Mouse (Mus musculus): ENCODE measurements around the gene Fbxo31. TPM values are rescaled to one million over a fixed set of nuclear protein-coding genes. Genes with fewer than 3 reads are reported as not detected.

The Fbxo31 gene
- polyA plus RNA-seq, 1 experiment from 2014 or later: 19.6 TPM

GRCm38 (mm10) chr8:121561636-121562345 is 16.8 kb downstream of the Fbxo31 start:
- no peak overlapping the region for H3K27ac ChIP-seq
- no peak for ATAC-seq
- H3K4me2 ChIP-seq: no peak overlapping the region
- no peak overlapping the region for H3K4me3 ChIP-seq
- no peaks in the 10 kb centered on the region for H3K9me3 ChIP-seq (replicated peaks)
- peaks cover 10% of the 10 kb centered on the region; the same call in 1 of the 2 replicates for H3K4me1 ChIP-seq
- no peak overlapping the region for H3K9ac ChIP-seq
- H3K36me3 ChIP-seq: peaks cover 70% of the 10 kb centered on the region
- WGBS (ENCODE audit: insufficient replicate concordance): 82% methylated on average over 16 of the region's 16 CpGs
- no peaks in the 10 kb centered on the region for H3K27me3 ChIP-seq (replicated peaks)

DNA sequence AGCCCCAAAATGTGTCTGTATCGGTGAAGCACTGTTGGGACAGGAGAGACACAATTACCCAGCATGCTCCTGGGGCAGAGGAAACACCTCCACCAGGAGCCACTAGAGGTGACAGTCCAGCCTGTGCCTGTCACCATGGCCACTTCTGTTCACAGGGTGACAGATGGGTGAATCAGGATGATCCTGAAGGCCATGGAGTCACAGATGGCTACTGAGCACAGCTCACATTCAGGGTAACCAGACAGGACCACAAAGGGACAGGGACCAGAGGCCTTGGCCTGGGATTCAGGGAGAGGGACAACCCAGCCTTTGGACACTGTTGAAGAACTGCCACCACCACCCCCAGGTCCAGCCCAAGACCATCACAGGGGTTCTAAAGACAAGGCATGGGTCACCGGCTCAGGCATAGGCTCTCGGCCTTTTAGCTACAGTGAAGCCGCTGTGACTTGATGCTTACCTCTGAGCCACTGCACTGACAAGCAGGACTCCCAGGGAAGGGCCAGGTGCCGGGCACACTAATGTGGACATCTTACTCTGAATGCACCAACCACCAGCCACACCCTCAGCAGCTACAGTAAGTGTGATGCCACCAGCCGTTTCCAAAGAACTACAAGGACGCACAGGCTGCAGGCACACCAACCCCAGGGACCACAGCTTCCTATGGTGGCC is 18.0 kb downstream of the Fbxo31 start:
- Histone ChIP-seq H3K9ac (no peak overlapping the region), H3K27ac (no peak overlapping the region), H3K4me2 (no peak overlapping the region), H3K27me3 (replicated peaks) (no peaks in the 10 kb centered on the region), H3K4me1 (peaks cover 8% of the 10 kb centered on the region; the same call in 1 of the 2 replicates), H3K9me3 (replicated peaks) (no peaks in the 10 kb centered on the region), H3K4me3 (no peak overlapping the region), H3K36me3 (peaks cover 69% of the 10 kb centered on the region)
- no peak for ATAC-seq
- 88% methylated on average over 7 of the region's 7 CpGs for WGBS (ENCODE audit: insufficient replicate concordance)

- WGBS (ENCODE audit: insufficient replicate concordance): 92% methylated on average over 12 of the region's 12 CpGs
- ATAC-seq: no peak
- H3K9ac ChIP-seq: no peak overlapping the region
- H3K27me3 ChIP-seq (replicated peaks): no peaks in the 10 kb centered on the region
- no peak overlapping the region for H3K27ac ChIP-seq
- no peaks in the 10 kb centered on the region for H3K9me3 ChIP-seq (replicated peaks)
- H3K4me2 ChIP-seq: no peak overlapping the region
- peaks cover 69% of the 10 kb centered on the region for H3K36me3 ChIP-seq
- H3K4me1 ChIP-seq: peaks cover 8% of the 10 kb centered on the region; the same call in 1 of the 2 replicates
- no peak overlapping the region for H3K4me3 ChIP-seq
Observed at GRCm38 (mm10) chr8:121559801-121560200, 18.8 kb downstream of the Fbxo31 start.

GRCm38 (mm10) chr8:121558538-121558937 is 20.1 kb downstream of the Fbxo31 start:
- no peaks in the 10 kb centered on the region for H3K27me3 ChIP-seq (replicated peaks)
- no peaks in the 10 kb centered on the region for H3K9me3 ChIP-seq (replicated peaks)
- H3K9ac ChIP-seq: no peak overlapping the region
- no peak overlapping the region for H3K4me2 ChIP-seq
- H3K4me1 ChIP-seq: peaks cover 8% of the 10 kb centered on the region; the same call in 1 of the 2 replicates
- no peak overlapping the region for H3K27ac ChIP-seq
- no peak for ATAC-seq
- WGBS (ENCODE audit: insufficient replicate concordance): 88% methylated on average over 16 of the region's 16 CpGs
- H3K36me3 ChIP-seq: peaks cover 75% of the 10 kb centered on the region
- no peak overlapping the region for H3K4me3 ChIP-seq

- no peaks in the 10 kb centered on the region for H3K9me3 ChIP-seq (replicated peaks)
- no peak overlapping the region for H3K9ac ChIP-seq
- no peak overlapping the region for H3K27ac ChIP-seq
- ATAC-seq: no peak
- 0 out of 2 replicates have a peak, but pooled peaks cover 1% of the 10 kb centered on the region for H3K4me1 ChIP-seq
- H3K4me2 ChIP-seq: no peak overlapping the region
- H3K27me3 ChIP-seq (replicated peaks): no peaks in the 10 kb centered on the region
- no peak overlapping the region for H3K4me3 ChIP-seq
- peaks cover 75% of the 10 kb centered on the region for H3K36me3 ChIP-seq
- 85% methylated on average over 11 of the region's 11 CpGs for WGBS (ENCODE audit: insufficient replicate concordance)
Observed at GRCm38 (mm10) chr8:121557746-121558145, 20.9 kb downstream of the Fbxo31 start.

DNA sequence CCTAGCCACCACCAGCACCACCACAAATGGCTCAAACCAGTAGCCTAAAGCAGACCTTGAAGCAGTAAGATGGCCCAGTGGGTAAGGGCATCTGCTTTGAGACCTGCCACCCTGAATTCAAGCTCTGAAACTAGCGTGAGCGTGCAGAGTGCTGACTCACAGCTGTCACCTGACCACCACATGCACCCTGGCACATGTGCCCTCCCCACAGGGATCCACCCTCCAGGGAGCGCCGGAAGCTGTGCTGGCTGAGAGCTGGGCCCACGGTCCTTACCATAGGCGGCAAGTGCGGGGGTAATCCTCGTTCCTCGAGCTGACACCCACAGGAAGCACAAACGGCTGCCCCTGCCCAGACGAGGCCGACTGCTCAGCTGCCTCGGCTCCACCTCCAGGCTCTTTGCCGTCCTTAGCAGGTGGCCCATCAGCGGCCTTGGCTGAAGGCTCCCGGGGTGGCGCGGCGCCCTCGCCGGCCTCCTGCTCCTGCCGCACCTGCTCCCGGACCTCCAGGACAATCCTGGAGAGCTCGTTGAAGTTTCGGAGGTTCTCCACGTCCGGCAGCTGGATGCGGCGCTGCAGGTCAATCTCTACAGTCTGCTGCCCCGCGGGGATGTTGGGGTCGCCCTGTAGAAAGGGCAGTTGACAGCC is 24.7 kb downstream of the Fbxo31 start:
- Histone ChIP-seq H3K27ac (no peak overlapping the region), H3K27me3 (replicated peaks) (no peaks in the 10 kb centered on the region), H3K9ac (no peak overlapping the region), H3K36me3 (peaks cover 81% of the 10 kb centered on the region), H3K4me3 (no peak overlapping the region), H3K4me1 (no peaks in the 10 kb centered on the region), H3K9me3 (replicated peaks) (no peaks in the 10 kb centered on the region), H3K4me2 (no peak overlapping the region)
- 88% methylated on average over 32 of the region's 32 CpGs for WGBS (ENCODE audit: insufficient replicate concordance)
- ATAC-seq: no peak

DNA sequence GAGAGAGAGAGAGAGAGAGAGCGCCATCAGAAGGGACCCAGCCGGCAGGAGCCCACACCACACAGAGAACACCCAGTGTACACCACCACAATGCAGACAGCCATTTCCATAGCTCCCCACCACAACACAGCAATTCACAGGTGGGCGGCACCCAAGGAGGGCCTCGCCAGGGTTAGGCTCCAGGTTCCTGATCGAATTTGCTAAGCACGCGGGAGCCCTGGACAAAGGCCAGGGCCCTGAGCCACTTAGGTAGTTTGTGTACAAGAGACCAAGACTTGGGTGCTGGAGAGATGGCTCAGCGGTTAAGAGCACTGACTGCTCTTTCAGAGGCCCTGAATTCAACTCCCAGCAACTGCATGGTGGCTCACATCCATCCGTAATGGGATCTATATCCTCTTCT is 26.1 kb downstream of the Fbxo31 start:
- no peak for ATAC-seq
- peaks cover 67% of the 10 kb centered on the region for H3K36me3 ChIP-seq
- no peaks in the 10 kb centered on the region for H3K4me1 ChIP-seq
- no peak overlapping the region for H3K27ac ChIP-seq
- H3K9me3 ChIP-seq (replicated peaks): no peaks in the 10 kb centered on the region
- WGBS (ENCODE audit: insufficient replicate concordance): 89% methylated on average over 7 of the region's 9 CpGs
- H3K4me2 ChIP-seq: no peak overlapping the region
- H3K9ac ChIP-seq: no peak overlapping the region
- H3K4me3 ChIP-seq: no peak overlapping the region
- H3K27me3 ChIP-seq (replicated peaks): no peaks in the 10 kb centered on the region

GRCm38 (mm10) chr8:121551065-121551985 is 27.3 kb downstream of the Fbxo31 start:
- WGBS (ENCODE audit: insufficient replicate concordance): 77% methylated on average over 24 of the region's 24 CpGs
- Histone ChIP-seq H3K4me1 (no peaks in the 10 kb centered on the region), H3K4me2 (no peak overlapping the region), H3K27ac (no peak overlapping the region), H3K27me3 (replicated peaks) (no peaks in the 10 kb centered on the region; the same call in 1 of the 2 replicates), H3K9me3 (replicated peaks) (no peaks in the 10 kb centered on the region), H3K9ac (no peak overlapping the region), H3K36me3 (peaks cover 63% of the 10 kb centered on the region), H3K4me3 (no peak overlapping the region)
- ATAC-seq: no peak

GRCm38 (mm10) chr8:121550056-121550455 is 28.6 kb downstream of the Fbxo31 start:
- WGBS (ENCODE audit: insufficient replicate concordance): 88% methylated on average over 6 of the region's 6 CpGs
- Histone ChIP-seq H3K27me3 (replicated peaks) (peaks cover 9% of the 10 kb centered on the region), H3K36me3 (peaks cover 52% of the 10 kb centered on the region), H3K27ac (no peak overlapping the region; the same call in 1 of the 2 replicates), H3K4me1 (no peaks in the 10 kb centered on the region), H3K9ac (no peak overlapping the region), H3K4me3 (no peak overlapping the region), H3K9me3 (replicated peaks) (no peaks in the 10 kb centered on the region), H3K4me2 (no peak overlapping the region)
- no peak for ATAC-seq

DNA sequence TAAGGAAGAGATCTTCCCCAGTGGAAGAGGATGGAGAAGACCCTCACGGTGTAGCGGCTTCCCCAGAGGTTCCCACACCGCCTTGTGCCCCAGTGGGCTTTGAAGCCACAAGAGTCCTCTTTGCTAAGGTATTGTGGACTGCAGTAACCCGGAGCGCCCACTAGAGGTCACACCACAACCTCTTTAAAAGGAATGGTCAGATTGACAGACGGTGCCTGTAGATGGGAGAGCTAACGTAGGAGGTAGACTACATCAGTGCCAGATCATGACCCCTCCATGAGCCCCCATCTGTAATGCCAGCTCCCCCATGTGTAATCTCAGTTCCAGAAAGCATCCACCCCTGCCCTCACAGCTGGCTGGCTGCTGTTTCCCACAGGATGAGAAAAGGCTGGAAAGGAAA is 31.5 kb downstream of the Fbxo31 start:
- H3K36me3 ChIP-seq: peaks cover 24% of the 10 kb centered on the region
- no peak; the same call in 1 of the 2 replicates for ATAC-seq
- H3K4me2 ChIP-seq: no peak overlapping the region
- WGBS (ENCODE audit: insufficient replicate concordance): 7% methylated on average over 7 of the region's 7 CpGs
- H3K27ac ChIP-seq: no peak overlapping the region
- H3K4me3 ChIP-seq: no peak overlapping the region
- no peak overlapping the region for H3K9ac ChIP-seq
- peaks cover 16% of the 10 kb centered on the region for H3K27me3 ChIP-seq (replicated peaks)
- H3K4me1 ChIP-seq: no peaks in the 10 kb centered on the region
- no peaks in the 10 kb centered on the region for H3K9me3 ChIP-seq (replicated peaks)

DNA sequence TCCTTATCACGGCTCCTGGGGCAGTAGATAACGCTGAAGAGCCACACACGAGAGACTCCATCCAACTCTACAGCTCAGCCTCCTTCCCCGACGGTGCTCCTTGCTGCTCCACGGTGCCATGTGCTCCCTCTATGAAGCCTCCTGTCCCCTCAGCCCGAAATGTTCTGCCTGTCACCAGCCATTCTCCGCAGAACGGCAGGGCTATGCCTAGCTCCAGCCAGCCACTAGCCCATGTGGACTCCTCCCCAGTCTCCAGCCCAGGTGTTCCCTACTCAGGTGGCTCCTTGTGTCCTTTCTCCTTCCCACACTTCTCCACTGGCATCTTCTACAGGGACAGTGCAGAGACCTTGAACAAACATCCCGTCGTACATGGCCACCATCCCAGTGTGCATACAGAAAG is 33.7 kb downstream of the Fbxo31 start:
- no peak overlapping the region for H3K9ac ChIP-seq
- no peak for ATAC-seq
- WGBS (ENCODE audit: insufficient replicate concordance): 43% methylated on average over 11 of the region's 11 CpGs

More for the DNA sequence above, 33.7 kb downstream of the Fbxo31 start:
- H3K9me3 ChIP-seq (replicated peaks): no peaks in the 10 kb centered on the region
- H3K4me1 ChIP-seq: no peaks in the 10 kb centered on the region
- H3K36me3 ChIP-seq: peaks cover 2% of the 10 kb centered on the region
- H3K4me3 ChIP-seq: no peak overlapping the region
- H3K27ac ChIP-seq: no peak overlapping the region
- peaks cover 28% of the 10 kb centered on the region for H3K27me3 ChIP-seq (replicated peaks)
- no peak overlapping the region for H3K4me2 ChIP-seq
